Mouse (Mus musculus) testis, adult 2 months (tissue): Measurements from ENCODE around the gene Stxbp1.

Source experiments
- CTCF ChIP-seq: fragments of 200-500 bp; IDR thresholded peaks from 2 replicates; pipeline ENCODE4 v1.5.1; 2012; ENCODE audit warnings: low read depth, mild to moderate bottlenecking, inconsistent platforms, low read length, moderate library complexity; ENCODE audit not compliant: control insufficient read depth, insufficient read depth, insufficient replicate concordance
- POLR2A ChIP-seq: fragments of 200-500 bp; IDR thresholded peaks from 2 replicates; pipeline ENCODE4 v1.6.1; 2012; ENCODE audit warnings: low read depth, mild to moderate bottlenecking, inconsistent platforms, low read length, moderate library complexity; ENCODE audit not compliant: control insufficient read depth

- no peak for TF ChIP-seq CTCF
- TF ChIP-seq POLR2A = no peak
Measured at GRCm38 (mm10) chr2:32779714-32780113, 67.3 kb downstream of the Stxbp1 start.
